Mouse (Mus musculus): Measurements from ENCODE around the gene Sdc4.

The Sdc4 gene

GRCm38 (mm10) chr2:164449341-164450042 lies 5.8 kb upstream of the Sdc4 start:
- DNase-seq (ENCODE audit: low spot score), result peak; percentile 68

GRCm38 (mm10) chr2:164448921-164449320 lies 5.2 kb upstream of the Sdc4 start:
- no peak for DNase-seq (ENCODE audit: low spot score)

GRCm38 (mm10) chr2:164448140-164448539 lies 4.5 kb upstream of the Sdc4 start:
- DNase-seq (ENCODE audit: low spot score), result no peak

GRCm38 (mm10) chr2:164446086-164446469 lies 2.4 kb upstream of the Sdc4 start:
- no peak for DNase-seq (ENCODE audit: low spot score)

GRCm38 (mm10) chr2:164445399-164446085 lies 1.9 kb upstream of the Sdc4 start:
- no peak for DNase-seq (ENCODE audit: low spot score)

- no peak for DNase-seq (ENCODE audit: low spot score)
Observed at GRCm38 (mm10) chr2:164444701-164445100, 1.0 kb upstream of the Sdc4 start.

- DNase-seq (ENCODE audit: low spot score), result peak; percentile 82
Observed at GRCm38 (mm10) chr2:164443051-164443437, 643 bp downstream of the Sdc4 start.

GRCm38 (mm10) chr2:164442315-164443050 lies 1.2 kb downstream of the Sdc4 start:
- DNase-seq (ENCODE audit: low spot score), result no peak

GRCm38 (mm10) chr2:164441731-164442130 lies 2.0 kb downstream of the Sdc4 start:
- DNase-seq (ENCODE audit: low spot score), result no peak

GRCm38 (mm10) chr2:164441155-164441554 lies 2.5 kb downstream of the Sdc4 start:
- no peak for DNase-seq (ENCODE audit: low spot score)

GRCm38 (mm10) chr2:164440314-164440713 lies 3.4 kb downstream of the Sdc4 start:
- no peak for DNase-seq (ENCODE audit: low spot score)

GRCm38 (mm10) chr2:164439001-164439421 lies 4.7 kb downstream of the Sdc4 start:
- DNase-seq (ENCODE audit: low spot score), result peak; percentile 52

- DNase-seq (ENCODE audit: low spot score), result no peak
Observed at GRCm38 (mm10) chr2:164438257-164438656, 5.4 kb downstream of the Sdc4 start.

GRCm38 (mm10) chr2:164437710-164438109 lies 6.0 kb downstream of the Sdc4 start:
- no peak for DNase-seq (ENCODE audit: low spot score)

GRCm38 (mm10) chr2:164436961-164437360 lies 6.7 kb downstream of the Sdc4 start:
- no peak for DNase-seq (ENCODE audit: low spot score)

GRCm38 (mm10) chr2:164436215-164436913 lies 7.3 kb downstream of the Sdc4 start:
- no peak for DNase-seq (ENCODE audit: low spot score)

GRCm38 (mm10) chr2:164435216-164436090 lies 8.2 kb downstream of the Sdc4 start:
- DNase-seq (ENCODE audit: low spot score), result no peak

GRCm38 (mm10) chr2:164434681-164435080 lies 9.0 kb downstream of the Sdc4 start:
- DNase-seq (ENCODE audit: low spot score), result no peak

- DNase-seq (ENCODE audit: low spot score), result no peak
Observed at GRCm38 (mm10) chr2:164433278-164433895, 10.3 kb downstream of the Sdc4 start.

- peak; percentile 66 for DNase-seq (ENCODE audit: low spot score)
Observed at GRCm38 (mm10) chr2:164432541-164433191, 11.0 kb downstream of the Sdc4 start.
